Mouse (Mus musculus) hindlimb bud, embryonic 11.5 days (tissue): ENCODE results near the gene Abi2.

Experiments used
- DNase-seq: peaks from one replicate; pipeline ENCODE4 v3.0.0-alpha.2; 2012; ENCODE audit warnings: low read depth, low spot score; ENCODE audit errors: extremely low spot score

The Abi2 gene

GRCm38 (mm10) chr1:60488635-60489034 is 79.2 kb downstream of the Abi2 start:
- no peak for DNase-seq

GRCm38 (mm10) chr1:60489660-60490059 is 80.2 kb downstream of the Abi2 start:
- DNase-seq = no peak

- no peak for DNase-seq
These were observed 81.1 kb downstream of the Abi2 start for GRCm38 (mm10) chr1:60490510-60490909.

GRCm38 (mm10) chr1:60492404-60492803 is 83.0 kb downstream of the Abi2 start:
- no peak for DNase-seq

- no peak for DNase-seq
These were observed 84.0 kb downstream of the Abi2 start for GRCm38 (mm10) chr1:60493421-60493820.

GRCm38 (mm10) chr1:60503456-60503855 is 94.0 kb downstream of the Abi2 start:
- no peak for DNase-seq

GRCm38 (mm10) chr1:60510584-60510983 is 101.2 kb downstream of the Abi2 start:
- DNase-seq = no peak

- no peak for DNase-seq
These were observed 120.7 kb downstream of the Abi2 start for GRCm38 (mm10) chr1:60530107-60530506.

GRCm38 (mm10) chr1:60530636-60531035 is 121.2 kb downstream of the Abi2 start:
- DNase-seq = no peak
